Mouse (Mus musculus) lung, adult 2 months (tissue): Measurements from ENCODE around the gene Actb.

ENCODE experiments used
- CTCF ChIP-seq: fragments of 200-500 bp; IDR thresholded peaks from 2 replicates; pipeline ENCODE4 v1.5.1; 2011; ENCODE audit warnings: mild to moderate bottlenecking, low read length, control low read depth; ENCODE audit not compliant: insufficient read depth
- POLR2A ChIP-seq: fragments of 200-500 bp; IDR thresholded peaks from 2 replicates; pipeline ENCODE4 v1.6.1; 2011; ENCODE audit warnings: low read depth, mild to moderate bottlenecking, control low read depth, low read length, borderline replicate concordance; ENCODE audit errors: extremely low read depth

DNA sequence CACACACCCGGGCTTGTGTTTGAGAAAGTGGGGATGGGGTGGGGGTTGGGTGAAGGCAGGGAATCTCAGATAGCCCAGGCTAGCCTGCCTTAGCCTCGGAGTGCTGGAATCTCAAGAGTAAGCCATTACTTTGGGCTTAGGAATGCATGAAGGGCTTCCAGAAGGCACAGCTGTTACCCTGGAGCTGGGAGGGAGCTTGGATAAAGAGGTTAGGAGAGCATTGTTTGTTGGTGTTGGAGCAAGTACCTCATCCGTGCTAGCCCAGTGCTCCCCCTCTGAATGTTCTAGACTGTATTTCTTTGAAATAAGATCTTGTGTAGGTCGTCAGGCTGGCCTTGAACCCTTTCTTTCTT, 22.8 kb upstream of the Actb start:
- no peak for TF ChIP-seq POLR2A
- TF ChIP-seq CTCF = no peak
